Mouse (Mus musculus) kidney, adult 2 months (tissue): Measurements from ENCODE around the gene Cdk12. TPM values are rescaled to one million over a fixed set of nuclear protein-coding genes. Genes with fewer than 3 reads are reported as not detected.
"Not testable (repeated sequence)": the region's sequence is repeated elsewhere in the genome, so short reads cannot be mapped to it uniquely, and the experiment has no call there.

ENCODE experiments used
- DNase-seq: peaks from one replicate; pipeline ENCODE4 v3.0.0; 2021
- H3K27ac ChIP-seq: fragments of 200-500 bp; 2 replicates; pipeline ENCODE4 v1.5.1; 2012; ENCODE audit warnings: low read depth, low read length, control low read depth, inconsistent platforms; ENCODE audit not compliant: insufficient read depth
- H3K27me3 ChIP-seq: fragments of 200-500 bp; replicated peaks from 2 replicates; pipeline ENCODE4 v1.6.1; 2012; ENCODE audit warnings: mild to moderate bottlenecking, moderate library complexity, low read length, inconsistent platforms; ENCODE audit not compliant: control insufficient read depth, insufficient read depth
- H3K36me3 ChIP-seq: fragments of 200-500 bp; 2 replicates; pipeline ENCODE4 v1.6.1; 2012; ENCODE audit warnings: mild to moderate bottlenecking, moderate library complexity, low read length, inconsistent platforms; ENCODE audit not compliant: control insufficient read depth, insufficient read depth
- H3K4me1 ChIP-seq: fragments of 200-500 bp; 2 replicates; pipeline ENCODE4 v1.6.1; 2011; ENCODE audit warnings: low read length; ENCODE audit not compliant: control insufficient read depth, insufficient read depth
- H3K4me3 ChIP-seq: fragments of 200-500 bp; 2 replicates; pipeline ENCODE4 v1.5.1; 2011; ENCODE audit warnings: mild to moderate bottlenecking, low read depth, low read length, control low read depth; ENCODE audit not compliant: insufficient read depth
- CTCF ChIP-seq: fragments of 200-500 bp; conservative IDR thresholded peaks from 2 replicates; pipeline ENCODE4 v1.5.1; 2011; ENCODE audit warnings: low read depth, mild to moderate bottlenecking, control low read depth, low read length, moderate library complexity, mixed read lengths; ENCODE audit not compliant: insufficient read depth, insufficient read length
- POLR2A ChIP-seq: fragments of 200-500 bp; IDR thresholded peaks from one replicate; pipeline ENCODE4 v1.6.1; 2011; ENCODE audit warnings: low read depth, low read length, control low read depth
- WGBS: fragments of 180-500 bp; shearing (Covaris S2); methylation state at CpG from one replicate; pipeline ENCODE4 v1.1.7; 2018; 5-methylcytosine and 5-hydroxymethylcytosine counted together
- polyA plus RNA-seq: library from polyadenylated mRNA; depleted of rRNA; stranded (reverse); fragments of >200 nt; gene quantifications from 2 replicates; pipeline ENCODE4 v1.2.3, GENCODE M21; 2012; rRNA removed

Gene Cdk12
- 11.4 and 12.0 TPM in 2 replicates for polyA plus RNA-seq

GRCm38 (mm10) chr11:98202641-98203350 is at the start of gene Cdk12:
TSS of gene Cdk12 (plus strand) at chr11:98203059.
- Histone ChIP-seq H3K36me3 (no peaks in the 10 kb centered on the region), H3K4me3 (peak within 1 kb of the TSS; percentile 100), H3K4me1 (peaks cover 3% of the 10 kb centered on the region; the same call in 1 of the 2 replicates), H3K27me3 (no peaks in the 10 kb centered on the region), H3K27ac (peak within 1 kb of the TSS; percentile 95)
- TF ChIP-seq POLR2A, result peak; percentile 86
- TF ChIP-seq CTCF, result no peak
- DNase-seq, result peak; percentile 99
- under 1% methylated on average over 63 of the region's 63 CpGs for WGBS

GRCm38 (mm10) chr11:98155094-98155493 is 47.8 kb upstream of the Cdk12 start:
- H3K27ac ChIP-seq, result no peak overlapping the region
- 82% methylated on average over 6 of the region's 6 CpGs for WGBS

GRCm38 (mm10) chr11:98168400-98168799 is 34.5 kb upstream of the Cdk12 start:
- peak; percentile 67 for DNase-seq
- no peak overlapping the region for H3K27ac ChIP-seq
- H3K27me3 ChIP-seq, result no peaks in the 10 kb centered on the region
- TF ChIP-seq CTCF (no peak), POLR2A (no peak)
- H3K4me3 ChIP-seq, result no peak overlapping the region
- WGBS, result 59% methylated on average over 1 of the region's 1 CpGs
- peaks cover 13% of the 10 kb centered on the region for H3K36me3 ChIP-seq
- H3K4me1 ChIP-seq, result no peaks in the 10 kb centered on the region

More at GRCm38 (mm10) chr11:98155094-98155493, 47.8 kb upstream of the Cdk12 start:
- Histone ChIP-seq H3K4me1 (no peaks in the 10 kb centered on the region), H3K4me3 (no peak overlapping the region), H3K36me3 (peaks cover 5% of the 10 kb centered on the region; the same call in 1 of the 2 replicates), H3K27me3 (no peaks in the 10 kb centered on the region)
- TF ChIP-seq CTCF (no peak), POLR2A (no peak)
- DNase-seq, result no peak

GRCm38 (mm10) chr11:98182149-98182548 is 20.7 kb upstream of the Cdk12 start:
- H3K27me3 ChIP-seq, H3K4me1 ChIP-seq, H3K27ac ChIP-seq, H3K36me3 ChIP-seq, H3K4me3 ChIP-seq, DNase-seq: not testable (repeated sequence)
- WGBS, result 90% methylated on average over 3 of the region's 3 CpGs

- 84% methylated on average over 9 of the region's 9 CpGs for WGBS
- H3K4me1 ChIP-seq, result 0 out of 2 replicates have a peak, but pooled peaks cover 2% of the 10 kb centered on the region
- H3K27me3 ChIP-seq, result no peaks in the 10 kb centered on the region
- no peak overlapping the region for H3K27ac ChIP-seq
- DNase-seq, result no peak
- H3K36me3 ChIP-seq, result no peaks in the 10 kb centered on the region; the same call in 1 of the 2 replicates
- H3K4me3 ChIP-seq, result no peak overlapping the region
- TF ChIP-seq POLR2A, result no peak
- TF ChIP-seq CTCF, result no peak
Observed at GRCm38 (mm10) chr11:98187640-98188395, 15.0 kb upstream of the Cdk12 start.

GRCm38 (mm10) chr11:98190820-98191219 is 12.0 kb upstream of the Cdk12 start:
- WGBS, result 58% methylated on average over 5 of the region's 5 CpGs
- H3K36me3 ChIP-seq, result no peaks in the 10 kb centered on the region
- H3K27me3 ChIP-seq, result no peaks in the 10 kb centered on the region
- H3K4me1 ChIP-seq, result peaks cover 2% of the 10 kb centered on the region; the same call in 1 of the 2 replicates
- DNase-seq, result no peak
- TF ChIP-seq CTCF (no peak), POLR2A (no peak)
- H3K4me3 ChIP-seq, result no peak overlapping the region
- H3K27ac ChIP-seq, result no peak overlapping the region
